Mouse (Mus musculus): ENCODE measurements at regions not wholly inside any gene's neighbourhood (a gene's known extent, or its start where the extent isn't known, plus 50 kb on each side); places are given as distances from the start of the nearest gene placed in this dataset.

- TF ChIP-seq POLR2A (IDR thresholded peaks at IDR 0.05; ENCODE audit: insufficient read depth, low read depth, low read length) (no peak), CTCF (IDR thresholded peaks at IDR 0.05; ENCODE audit: insufficient read depth, low read depth, low read length) (no peak)
Measured at GRCm38 (mm10) chr1:76246181-76246796, 700.2 kb downstream of the Slc4a3 start.

All from olfactory bulb, adult 2 months (tissue).